Mouse (Mus musculus) mouse trophoblast stem cell (cell line): ENCODE results near the gene 1700042G07Rik.

Source experiments
- in situ Hi-C, 2 experiments: fragments of 300-500 bp; cut with MseI, MboI; formaldehyde crosslinking; loops; 2 replicates in 1 of 2; 3 replicates in 1 of 2; pipeline ENCODE4 v1.15.1; 2025

The 1700042G07Rik gene

GRCm38 (mm10) chr4:116173072-116173471, at the start of gene 1700042G07Rik, which contains the start of gene Gm49337:
Gene 1700042G07Rik, plus strand, starts transcription at chr4:116173372.
Gene Gm49337, plus strand, starts transcription at chr4:116173384.
- in situ Hi-C loops, result no loop called here

- in situ Hi-C loops, result no loop called here
These were observed 49.3 kb upstream of the 1700042G07Rik start, which contains the start of the genes Rad54l and Pomgnt1 for GRCm38 (mm10) chr4:116123602-116124519. Gene Rad54l, minus strand, starts transcription at chr4:116123690. Gene Pomgnt1, plus strand, starts transcription at chr4:116123840.

- in situ Hi-C loops, result no loop called here
These were observed 47.3 kb upstream of the 1700042G07Rik start for GRCm38 (mm10) chr4:116125803-116126386.

GRCm38 (mm10) chr4:116127956-116128355, 45.2 kb upstream of the 1700042G07Rik start:
- in situ Hi-C loops, result no loop called here

GRCm38 (mm10) chr4:116133126-116133525, 40.0 kb upstream of the 1700042G07Rik start:
- in situ Hi-C loops, result no loop called here

- in situ Hi-C loops, result no loop called here
These were observed 38.2 kb upstream of the 1700042G07Rik start for GRCm38 (mm10) chr4:116134990-116135389.

GRCm38 (mm10) chr4:116137421-116137996, 35.7 kb upstream of the 1700042G07Rik start:
- in situ Hi-C loops, result no loop called here

- in situ Hi-C loops, result no loop called here
These were observed 32.2 kb upstream of the 1700042G07Rik start for GRCm38 (mm10) chr4:116140801-116141574.

GRCm38 (mm10) chr4:116141736-116142135, 31.4 kb upstream of the 1700042G07Rik start:
- in situ Hi-C loops, result no loop called here

- in situ Hi-C loops, result no loop called here
These were observed 30.9 kb upstream of the 1700042G07Rik start for GRCm38 (mm10) chr4:116142269-116142668.

GRCm38 (mm10) chr4:116143317-116143811, 29.8 kb upstream of the 1700042G07Rik start:
- in situ Hi-C loops, result no loop called here

GRCm38 (mm10) chr4:116143891-116144717, 29.1 kb upstream of the 1700042G07Rik start:
- in situ Hi-C loops, result no loop called here

- in situ Hi-C loops, result no loop called here
These were observed 23.4 kb upstream of the 1700042G07Rik start for GRCm38 (mm10) chr4:116149812-116150155.

GRCm38 (mm10) chr4:116150156-116150861, 22.9 kb upstream of the 1700042G07Rik start:
- in situ Hi-C loops, result no loop called here

GRCm38 (mm10) chr4:116150862-116151221, 22.3 kb upstream of the 1700042G07Rik start:
- in situ Hi-C loops, result no loop called here

GRCm38 (mm10) chr4:116151238-116151637, 21.9 kb upstream of the 1700042G07Rik start, which contains the start of gene Lurap1:
Gene Lurap1, minus strand, starts transcription at chr4:116151338.
- in situ Hi-C loops, result no loop called here

GRCm38 (mm10) chr4:116152702-116153101, 20.5 kb upstream of the 1700042G07Rik start:
- in situ Hi-C loops, result no loop called here

- in situ Hi-C loops, result no loop called here
These were observed 15.3 kb upstream of the 1700042G07Rik start for GRCm38 (mm10) chr4:116157882-116158281.

GRCm38 (mm10) chr4:116159912-116160311, 13.3 kb upstream of the 1700042G07Rik start:
- in situ Hi-C loops, result no loop called here

- in situ Hi-C loops, result no loop called here
These were observed 12.4 kb upstream of the 1700042G07Rik start for GRCm38 (mm10) chr4:116160769-116161168.
